In genomic region chr13:45696009-45696408, GRCm38 (mm10) we compare ENCODE assay signal across 14 mouse cellular contexts.
A peak's percentile ranks its signal among the peaks of the same experiment; 100 is the strongest.
DNase-seq lines count a peak whose midpoint lies in the region; ATAC-seq and TF ChIP-seq lines count a peak whose summit lies in the region.
"Had no signal": no experiment of that assay in that cellular context is flagged by ENCODE, and none has a peak within 500 bp of the region (broad histone marks: within the 10 kb centered on the region; RNA-seq: fewer than 3 reads in every experiment).

No protein-coding gene starts in this region.

- no peaks in the 10 kb centered on the region; the same call in 1 of the 2 replicates for H3K4me1 ChIP-seq in hindbrain, postnatal 0 days (ENCODE audit: insufficient read depth, low read length)
- H3K4me1 ChIP-seq in hindbrain, embryonic 11.5 days (replicated peaks; ENCODE audit: control insufficient read depth, insufficient read depth, low read length) = no peaks in the 10 kb centered on the region
- H3K4me1 ChIP-seq in lung, embryonic 14.5 days (ENCODE audit: insufficient read depth) = peaks cover 9% of the 10 kb centered on the region
- no peaks in the 10 kb centered on the region for H3K4me1 ChIP-seq in G1E (ENCODE audit: insufficient read depth, low read depth, low read length)
- H3K4me1 ChIP-seq in stomach, postnatal 0 days (replicated peaks; ENCODE audit: control insufficient read depth, insufficient read depth) = no peaks in the 10 kb centered on the region

- TF ChIP-seq CTCF in hindbrain, postnatal 0 days (IDR thresholded peaks at IDR 0.05; ENCODE audit: low read depth) = peak; percentile 51
- TF ChIP-seq CTCF in lung, embryonic 14.5 days (IDR thresholded peaks at IDR 0.05; ENCODE audit: low read depth) = peak; percentile 54
- peak; percentile 21; the same call in 1 of the 2 replicates for TF ChIP-seq CTCF in G1E (IDR thresholded peaks at IDR 0.05; ENCODE audit: low read depth, low read length)
- TF ChIP-seq CTCF in stomach, postnatal 0 days (IDR thresholded peaks at IDR 0.05; ENCODE audit: low read depth) = peak; percentile 62

- no peak overlapping the region for H3K4me2 ChIP-seq in hindbrain, postnatal 0 days (ENCODE audit: low read depth, low read length)
- H3K4me2 ChIP-seq in hindbrain, embryonic 11.5 days (replicated peaks; ENCODE audit: low read depth, low read length) = no peak overlapping the region
- H3K4me2 ChIP-seq in lung, embryonic 14.5 days = no peak overlapping the region
- H3K4me2 ChIP-seq in stomach, postnatal 0 days (replicated peaks; ENCODE audit: low read depth) = no peak overlapping the region
- H3K4me2 ChIP-seq: hindbrain, embryonic 13.5 days; liver, embryonic 13.5 days; neural tube, embryonic 15.5 days had no signal

- 94% methylated on average over 6 of the region's 6 CpGs for WGBS in hindbrain, postnatal 0 days
- WGBS in hindbrain, embryonic 11.5 days = 93% methylated on average over 6 of the region's 6 CpGs
- WGBS in lung, embryonic 14.5 days = 97% methylated on average over 6 of the region's 6 CpGs
- WGBS in stomach, postnatal 0 days = 96% methylated on average over 6 of the region's 6 CpGs

- H3K27me3 ChIP-seq in hindbrain, postnatal 0 days (ENCODE audit: insufficient read depth, low read length) = no peaks in the 10 kb centered on the region
- H3K27me3 ChIP-seq in hindbrain, embryonic 11.5 days (ENCODE audit: control insufficient read depth, insufficient read depth, low read length) = no peaks in the 10 kb centered on the region
- H3K27me3 ChIP-seq in lung, embryonic 14.5 days (ENCODE audit: insufficient read depth, low read length) = no peaks in the 10 kb centered on the region
- H3K27me3 ChIP-seq in G1E (ENCODE audit: insufficient read depth, low read length) = no peaks in the 10 kb centered on the region
- no peaks in the 10 kb centered on the region for H3K27me3 ChIP-seq in stomach, postnatal 0 days (ENCODE audit: control insufficient read depth, insufficient read depth, low read length)
- H3K27me3 ChIP-seq: hindbrain, embryonic 13.5 days; liver, embryonic 13.5 days; neural tube, embryonic 15.5 days had no signal

- no peak for ATAC-seq in hindbrain, postnatal 0 days
- no peak for ATAC-seq in hindbrain, embryonic 11.5 days (ENCODE audit: low FRiP score)
- no peak for ATAC-seq in lung, embryonic 14.5 days (ENCODE audit: insufficient read depth)
- ATAC-seq in G1E (ENCODE audit: extremely low read depth, insufficient number of reproducible peaks, low FRiP score, poor library complexity, severe bottlenecking) = no peak
- no peak for ATAC-seq in stomach, postnatal 0 days (ENCODE audit: low FRiP score, low TSS enrichment)

- no peak overlapping the region for H3K27ac ChIP-seq in hindbrain, postnatal 0 days
- no peak overlapping the region for H3K27ac ChIP-seq in hindbrain, embryonic 11.5 days (ENCODE audit: low read depth, low read length)
- no peak overlapping the region for H3K27ac ChIP-seq in lung, embryonic 14.5 days (ENCODE audit: low read depth)
- no peak overlapping the region for H3K27ac ChIP-seq in stomach, postnatal 0 days (replicated peaks)
- H3K27ac ChIP-seq: hindbrain, embryonic 13.5 days; liver, embryonic 13.5 days; neural tube, embryonic 15.5 days had no signal

- DNase-seq in hindbrain, postnatal 0 days (ENCODE audit: low spot score) = no peak
- no peak for DNase-seq in hindbrain, embryonic 11.5 days (ENCODE audit: low spot score)
- DNase-seq in lung, embryonic 14.5 days = no peak
- no peak for DNase-seq in lung, postnatal 4 days
- no peak for DNase-seq in G1E (ENCODE audit: low spot score)
- no peak for DNase-seq in stomach, postnatal 0 days (ENCODE audit: low spot score)
- no peak for DNase-seq in adrenal gland, adult 8-10 months
- DNase-seq: cerebellum, adult 9-11 months; gastrocnemius, postnatal 36 days; kidney, adult 9 months; liver, embryonic 13.5 days had no signal

- no peak overlapping the region for H3K9ac ChIP-seq in hindbrain, postnatal 0 days (replicated peaks; ENCODE audit: low read length)
- no peak overlapping the region for H3K9ac ChIP-seq in hindbrain, embryonic 11.5 days (ENCODE audit: low read depth, low read length)
- no peak overlapping the region for H3K9ac ChIP-seq in lung, embryonic 14.5 days
- no peak overlapping the region for H3K9ac ChIP-seq in stomach, postnatal 0 days (ENCODE audit: low read length)
- H3K9ac ChIP-seq: hindbrain, embryonic 13.5 days; liver, embryonic 13.5 days; neural tube, embryonic 15.5 days had no signal

- no peak for TF ChIP-seq EP300 in stomach, postnatal 0 days (optimal IDR thresholded peaks at IDR 0.05)

- no peak overlapping the region for H3K4me3 ChIP-seq in hindbrain, postnatal 0 days (ENCODE audit: low read length)
- no peak overlapping the region for H3K4me3 ChIP-seq in hindbrain, embryonic 11.5 days (ENCODE audit: low read depth, low read length)
- no peak overlapping the region for H3K4me3 ChIP-seq in lung, embryonic 14.5 days (ENCODE audit: low read depth, low read length)
- H3K4me3 ChIP-seq in G1E (ENCODE audit: low read depth, low read length) = no peak overlapping the region
- no peak overlapping the region for H3K4me3 ChIP-seq in stomach, postnatal 0 days (ENCODE audit: low read depth, low read length)
- H3K4me3 ChIP-seq: erythroblast, embryonic 14.5 days; hindbrain, embryonic 13.5 days; liver, embryonic 13.5 days; neural tube, embryonic 15.5 days had no signal

- no peaks in the 10 kb centered on the region for H3K36me3 ChIP-seq in hindbrain, postnatal 0 days (ENCODE audit: insufficient read depth, low read length)
- H3K36me3 ChIP-seq in hindbrain, embryonic 11.5 days (ENCODE audit: control insufficient read depth, insufficient read depth, low read length) = no peaks in the 10 kb centered on the region
- no peaks in the 10 kb centered on the region for H3K36me3 ChIP-seq in lung, embryonic 14.5 days (ENCODE audit: insufficient read depth)
- H3K36me3 ChIP-seq in G1E (replicated peaks) = peaks cover 57% of the 10 kb centered on the region
- H3K36me3 ChIP-seq in stomach, postnatal 0 days (ENCODE audit: control insufficient read depth, insufficient read depth, low read length) = no peaks in the 10 kb centered on the region; the same call in 1 of the 2 replicates

- no peaks in the 10 kb centered on the region for H3K9me3 ChIP-seq in hindbrain, postnatal 0 days (ENCODE audit: low read length)
- H3K9me3 ChIP-seq in hindbrain, embryonic 11.5 days (ENCODE audit: control insufficient read depth, low read length) = no peaks in the 10 kb centered on the region
- no peaks in the 10 kb centered on the region for H3K9me3 ChIP-seq in lung, embryonic 14.5 days (ENCODE audit: low read depth, low read length)
- H3K9me3 ChIP-seq in G1E (replicated peaks) = peaks cover 2% of the 10 kb centered on the region; the same call in 1 of the 2 replicates
- no peaks in the 10 kb centered on the region for H3K9me3 ChIP-seq in stomach, postnatal 0 days (ENCODE audit: control insufficient read depth, low read length)
- H3K9me3 ChIP-seq: hindbrain, embryonic 13.5 days; neural tube, embryonic 15.5 days had no signal
